Mouse (Mus musculus): ENCODE measurements around the gene Fam57a.

DNA sequence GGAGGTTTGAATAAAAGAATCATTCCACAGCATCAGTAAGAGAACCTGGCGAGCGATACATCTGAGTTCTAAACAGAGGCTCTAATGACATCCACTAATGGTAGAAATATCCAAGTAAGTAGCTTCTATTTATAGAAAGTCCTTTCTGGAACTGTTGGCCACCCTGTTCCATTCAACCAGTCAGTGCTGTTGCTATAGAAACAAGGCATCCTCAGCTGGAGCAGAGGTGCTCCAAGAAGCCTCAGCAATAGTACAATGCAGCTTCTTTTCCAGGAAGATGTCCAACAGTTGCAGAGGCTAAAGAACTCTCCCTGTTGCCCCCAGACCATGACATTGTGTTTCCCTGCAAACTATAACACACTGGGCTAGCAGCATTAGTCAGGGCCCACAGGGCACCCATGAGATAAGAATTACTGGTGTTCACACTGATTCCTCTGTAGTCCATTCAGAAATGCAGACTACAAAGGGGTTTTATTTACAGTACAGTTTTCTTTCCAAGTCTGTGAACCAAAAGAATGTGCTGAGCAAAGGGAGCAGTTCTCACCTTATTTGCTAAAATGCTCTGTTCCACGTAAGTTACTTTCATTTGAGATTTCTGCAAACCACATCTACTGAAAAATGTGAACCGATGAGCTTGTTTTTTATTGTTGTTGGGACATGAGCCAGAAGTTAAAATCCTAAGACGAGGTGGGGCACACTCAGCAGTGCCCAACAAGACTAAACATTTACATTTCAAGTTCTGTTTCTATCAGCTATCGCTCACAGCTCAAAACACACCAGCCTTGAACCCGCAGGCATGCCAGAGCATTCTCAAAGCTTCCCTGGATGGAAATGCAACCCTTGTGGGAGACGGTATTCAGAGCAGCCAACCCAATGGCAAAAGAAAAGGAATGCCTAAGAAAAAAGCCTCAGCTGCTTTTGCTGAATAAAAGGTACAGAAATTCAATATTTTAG is 31.1 kb upstream of the Fam57a start:
- TF ChIP-seq CTCF (IDR thresholded peaks at IDR 0.05) (no peak), POLR2A (IDR thresholded peaks at IDR 0.05; ENCODE audit: insufficient read depth, low read depth, low read length) (no peak), EP300 (IDR thresholded peaks at IDR 0.05; ENCODE audit: insufficient read depth, low read depth, low read length) (no peak)
